Mouse (Mus musculus) ovary, adult 2 months (tissue): ENCODE data around the gene Trim28. TPM values are rescaled to one million over a fixed set of nuclear protein-coding genes. Genes with fewer than 3 reads are reported as not detected.

Source experiments
- polyA plus RNA-seq: library from polyadenylated mRNA; depleted of rRNA; stranded (reverse); fragments of >200 nt; gene quantifications from 2 replicates; pipeline ENCODE4 v1.2.3, GENCODE M21; 2012; rRNA removed

Trim28 gene
- 489 and 576 TPM in 2 replicates for polyA plus RNA-seq

DNA sequence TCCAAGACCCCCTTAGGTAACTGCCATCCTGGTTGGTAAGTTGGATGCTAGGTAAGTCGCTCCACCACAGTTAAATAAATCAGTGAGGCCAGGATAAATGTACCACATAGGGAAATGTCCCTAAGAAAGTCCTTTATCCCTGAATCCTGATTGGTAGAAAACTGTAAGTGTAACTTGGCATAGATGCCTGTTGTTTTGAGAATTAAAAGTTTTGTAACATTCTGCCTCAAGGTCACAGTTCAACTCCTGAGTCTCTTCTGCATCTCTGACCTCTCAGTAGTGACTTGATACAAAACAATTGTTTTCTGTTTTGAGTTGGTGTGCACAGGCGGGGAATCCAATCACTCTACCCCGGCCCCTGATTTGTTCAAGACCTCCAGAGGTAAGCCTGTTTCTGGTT is at the start of gene Trim28:
Gene Trim28, plus strand, starts transcription at position 264 of the 400 bp plus-strand sequence.

DNA sequence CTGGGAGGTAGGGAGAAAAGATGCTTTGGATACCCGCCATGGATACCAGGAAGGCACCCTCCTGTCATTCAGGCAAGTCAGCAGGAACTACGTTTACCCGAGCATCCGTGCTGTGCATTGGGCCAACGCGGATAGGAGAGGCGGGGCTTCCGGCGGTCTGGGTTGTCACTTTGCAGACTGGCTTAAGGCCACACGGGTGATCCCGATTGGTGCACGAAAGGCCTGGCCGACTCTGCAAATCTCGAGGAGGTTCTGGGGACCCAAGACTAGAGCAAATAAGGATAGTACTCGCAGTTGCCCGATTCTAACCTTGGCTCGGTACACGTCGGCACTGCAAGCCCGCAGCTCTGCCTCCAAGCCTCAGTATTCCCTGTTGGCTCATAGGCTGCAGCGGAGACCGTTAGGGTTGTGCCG is 33.2 kb upstream of the Trim28 start, which contains the start of gene Zfp324:
Gene Zfp324, plus strand, starts transcription at position 161 of the 414 bp plus-strand sequence.

GRCm38 (mm10) chr7:12977682-12978389 is 21.1 kb upstream of the Trim28 start, which contains the start of gene Zfp446:
Gene Zfp446, plus strand, starts transcription at chr7:12977848.

DNA sequence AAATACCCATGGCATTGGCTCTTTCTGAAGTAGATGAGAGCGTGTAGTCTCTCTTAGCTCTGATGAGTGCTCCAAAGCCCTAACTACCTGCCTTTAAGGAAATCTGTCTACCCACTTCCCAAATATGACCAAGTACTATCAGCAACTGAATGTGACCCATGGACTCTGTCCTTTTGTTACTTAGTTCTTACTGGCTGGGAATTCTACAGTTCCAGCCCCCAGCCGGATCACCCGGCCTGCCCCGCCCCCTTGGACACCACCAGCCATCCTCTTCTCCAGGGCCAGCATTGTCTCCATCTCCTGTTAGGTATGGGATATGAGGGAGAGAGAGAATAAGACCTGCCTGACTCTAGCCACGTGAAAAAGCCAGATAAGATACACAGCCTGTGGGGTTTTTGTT is 861 bp upstream of the Trim28 start, which contains the start of gene Slc27a5:
Gene Slc27a5, minus strand, starts transcription at position 140 of the 400 bp plus-strand sequence.

GRCm38 (mm10) chr7:13010005-13010908 is 11.3 kb downstream of the Trim28 start, which contains the start of gene Zbtb45:
Gene Zbtb45, minus strand, starts transcription at chr7:13010034.

DNA sequence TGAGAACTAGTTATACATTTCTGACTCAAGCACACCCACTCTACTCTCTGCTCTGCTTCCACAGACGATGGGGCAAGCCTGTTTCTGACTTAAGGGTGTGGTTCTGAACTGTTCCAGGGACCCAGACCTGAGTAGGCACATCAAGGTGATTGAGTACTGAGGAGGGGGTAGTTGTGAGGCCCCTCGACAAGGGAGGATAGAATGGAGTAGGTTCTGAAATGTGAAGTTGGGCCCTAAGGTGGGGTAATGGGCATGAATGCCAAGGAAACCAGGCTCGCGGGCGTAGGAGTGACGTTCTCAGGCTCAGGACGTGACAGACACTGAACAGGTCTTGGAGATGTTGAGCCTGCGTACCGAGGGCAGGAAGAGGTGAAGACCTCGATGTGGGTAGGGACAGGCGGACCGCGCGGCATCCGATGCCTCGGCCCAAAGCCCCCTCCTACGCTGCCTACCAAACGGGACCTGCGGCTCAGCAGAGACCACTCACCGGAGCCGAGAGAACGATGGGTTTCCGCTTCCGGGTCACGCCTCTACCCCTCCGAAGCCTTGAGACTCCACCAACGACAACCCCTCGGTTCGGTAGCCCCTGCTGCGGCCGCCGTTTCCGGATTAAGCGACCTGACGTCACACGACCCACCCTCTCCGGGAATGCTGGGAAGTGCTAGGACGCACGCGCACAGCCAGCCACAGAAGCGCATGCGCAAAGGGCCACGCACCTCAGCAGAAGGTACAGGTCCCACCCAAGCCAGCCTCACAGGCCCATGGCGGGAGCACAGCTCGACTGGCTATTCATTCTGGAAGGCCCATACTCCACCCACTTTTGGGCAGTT is 35.4 kb downstream of the Trim28 start, which contains the start of gene Chmp2a:
Gene Chmp2a, minus strand, starts transcription at position 660 of the 830 bp plus-strand sequence.

DNA sequence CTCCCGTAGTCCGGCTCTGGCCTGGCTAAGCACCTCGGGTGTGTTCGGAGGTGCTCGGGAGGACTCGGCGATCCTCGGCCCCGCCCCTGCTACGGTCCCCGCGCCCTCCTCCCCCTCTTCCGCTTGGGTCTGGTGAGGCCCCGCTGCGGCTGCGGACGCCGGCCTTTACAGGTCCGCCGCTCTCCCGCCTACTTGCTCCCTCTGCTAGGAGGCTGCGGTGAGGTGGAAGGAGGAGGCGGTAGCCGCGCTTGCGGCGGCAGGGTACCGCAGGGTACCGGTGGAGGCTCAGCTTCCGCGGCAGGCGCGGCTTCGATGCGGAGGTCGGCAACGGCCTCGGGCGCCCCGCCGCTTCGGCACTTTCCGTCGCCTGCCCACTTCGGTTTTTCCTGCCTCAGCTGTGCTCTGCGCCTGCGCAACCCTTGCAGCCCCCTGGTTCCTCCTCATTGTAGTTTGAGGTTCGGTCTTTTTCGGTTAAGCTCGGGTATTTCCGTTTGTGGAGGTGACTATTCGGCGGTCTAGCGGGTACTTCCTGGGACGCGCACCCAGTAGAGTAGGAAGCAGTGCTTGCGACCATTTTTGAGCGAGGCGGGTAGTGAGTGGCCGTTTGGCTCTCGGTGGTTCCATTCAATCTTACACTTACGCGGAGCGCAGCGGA is 39.1 kb downstream of the Trim28 start, which contains the start of gene Ube2m:
Gene Ube2m, minus strand, starts transcription at position 375 of the 655 bp plus-strand sequence.

DNA sequence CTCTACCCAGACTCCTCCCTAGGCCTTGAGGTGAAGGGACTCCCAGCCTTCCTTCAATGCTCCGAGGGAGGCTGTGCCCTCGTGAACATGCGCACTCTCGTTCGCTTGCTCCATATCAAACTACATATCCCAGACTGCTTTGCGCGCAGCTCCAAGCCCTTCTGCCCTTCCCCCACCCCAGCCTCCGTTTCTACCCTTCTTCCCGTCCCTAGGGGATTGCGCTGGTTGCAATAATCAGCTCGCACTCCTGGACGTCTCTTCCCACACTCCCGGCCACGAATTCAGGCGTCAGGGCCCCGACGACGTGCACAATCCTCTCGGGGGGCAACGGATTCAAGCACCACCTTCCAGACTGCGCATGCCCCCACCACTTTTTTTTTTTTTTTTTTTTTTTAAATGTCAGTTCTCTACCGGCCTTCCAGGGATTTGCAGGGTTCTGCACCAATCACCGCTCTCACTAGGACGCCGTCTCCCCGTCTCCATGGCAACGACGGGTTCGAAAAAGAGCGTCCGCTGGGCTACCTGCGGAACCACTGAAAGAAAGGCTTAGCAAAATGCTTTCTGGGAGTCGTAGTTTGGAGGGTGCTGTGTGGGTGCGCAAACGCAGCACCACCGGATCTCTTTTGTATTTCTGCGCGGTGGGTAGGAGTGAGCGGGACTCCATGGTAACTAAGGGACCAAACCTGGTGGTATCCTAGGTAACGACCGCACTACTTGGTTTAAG is 55.5 kb downstream of the Trim28 start, which contains the start of gene Mzf1:
Gene Mzf1, minus strand, starts transcription at position 478 of the 724 bp plus-strand sequence.

Other genes with a start within 250 kb of the Trim28 start
- 3.9 and 4.8 TPM in 2 replicates for gene Zscan18, start 195.5 kb upstream of the Trim28 start, polyA plus RNA-seq
- gene Zfp329, start 180.3 kb upstream of the Trim28 start, polyA plus RNA-seq = 0.62 and 1.2 TPM in 2 replicates
- gene Zfp110, start 164.4 kb upstream of the Trim28 start, polyA plus RNA-seq = 4.6 and 11.1 TPM in 2 replicates
- gene Zfp128, start 117.9 kb upstream of the Trim28 start, polyA plus RNA-seq = 1.4 and 1.5 TPM in 2 replicates
- gene Zscan22, start 101.3 kb upstream of the Trim28 start, polyA plus RNA-seq = 15.0 and 21.0 TPM in 2 replicates
- 4,303 and 5,955 TPM in 2 replicates for gene Rps5, start 76.8 kb upstream of the Trim28 start, polyA plus RNA-seq
- gene Rnf225, start 71.7 kb upstream of the Trim28 start, polyA plus RNA-seq = 1.1 and 1.4 TPM in 2 replicates
- gene Zfp324, start 33.3 kb upstream of the Trim28 start, polyA plus RNA-seq = 15.2 and 15.9 TPM in 2 replicates
- gene Zfp446, start 21.3 kb upstream of the Trim28 start, polyA plus RNA-seq = 8.6 and 10.7 TPM in 2 replicates
- 0.14 and 0.92 TPM in 2 replicates for gene Slc27a5, start 922 bp upstream of the Trim28 start, polyA plus RNA-seq
- gene Zbtb45, start 10.9 kb downstream of the Trim28 start, polyA plus RNA-seq = 65.0 and 66.4 TPM in 2 replicates
- 67.1 and 76.2 TPM in 2 replicates for gene Chmp2a, start 35.7 kb downstream of the Trim28 start, polyA plus RNA-seq
- 121 and 156 TPM in 2 replicates for gene Ube2m, start 39.2 kb downstream of the Trim28 start, polyA plus RNA-seq
- gene Mzf1, start 55.6 kb downstream of the Trim28 start, polyA plus RNA-seq = 8.6 and 8.9 TPM in 2 replicates
- not detected in 2 replicates for gene Vmn1r85, start 96.1 kb downstream of the Trim28 start, polyA plus RNA-seq
- gene Vmn1r86, start 120.8 kb downstream of the Trim28 start, polyA plus RNA-seq = not detected in 2 replicates
- gene Vmn1r87, start 141.0 kb downstream of the Trim28 start, polyA plus RNA-seq = not detected in 2 replicates
- not detected in 2 replicates for gene Vmn1r88, start 160.5 kb downstream of the Trim28 start, polyA plus RNA-seq
- gene Vmn1r89, start 213.9 kb downstream of the Trim28 start, polyA plus RNA-seq = not detected in 2 replicates